Mouse (Mus musculus) layer of hippocampus, postnatal 14 days (tissue): Measurements from ENCODE around the gene Yif1a. TPM values are rescaled to one million over a fixed set of nuclear protein-coding genes. Genes with fewer than 3 reads are reported as not detected.

Experiments used
- DNase-seq, 2 experiments: peaks; one replicate each; pipeline ENCODE4 v3.0.0; 2021 to 2022; ENCODE audit warnings: low spot score in 2 of 2, mixed read lengths in 1 of 2
- total RNA-seq, 2 experiments: library from RNA; stranded (reverse); gene quantifications; 2 replicates each; pipeline ENCODE4 v1.2.3; 2021

Yif1a gene
- total RNA-seq, 2 experiments from 2014 or later, result 25.8 to 28.0 TPM

DNA sequence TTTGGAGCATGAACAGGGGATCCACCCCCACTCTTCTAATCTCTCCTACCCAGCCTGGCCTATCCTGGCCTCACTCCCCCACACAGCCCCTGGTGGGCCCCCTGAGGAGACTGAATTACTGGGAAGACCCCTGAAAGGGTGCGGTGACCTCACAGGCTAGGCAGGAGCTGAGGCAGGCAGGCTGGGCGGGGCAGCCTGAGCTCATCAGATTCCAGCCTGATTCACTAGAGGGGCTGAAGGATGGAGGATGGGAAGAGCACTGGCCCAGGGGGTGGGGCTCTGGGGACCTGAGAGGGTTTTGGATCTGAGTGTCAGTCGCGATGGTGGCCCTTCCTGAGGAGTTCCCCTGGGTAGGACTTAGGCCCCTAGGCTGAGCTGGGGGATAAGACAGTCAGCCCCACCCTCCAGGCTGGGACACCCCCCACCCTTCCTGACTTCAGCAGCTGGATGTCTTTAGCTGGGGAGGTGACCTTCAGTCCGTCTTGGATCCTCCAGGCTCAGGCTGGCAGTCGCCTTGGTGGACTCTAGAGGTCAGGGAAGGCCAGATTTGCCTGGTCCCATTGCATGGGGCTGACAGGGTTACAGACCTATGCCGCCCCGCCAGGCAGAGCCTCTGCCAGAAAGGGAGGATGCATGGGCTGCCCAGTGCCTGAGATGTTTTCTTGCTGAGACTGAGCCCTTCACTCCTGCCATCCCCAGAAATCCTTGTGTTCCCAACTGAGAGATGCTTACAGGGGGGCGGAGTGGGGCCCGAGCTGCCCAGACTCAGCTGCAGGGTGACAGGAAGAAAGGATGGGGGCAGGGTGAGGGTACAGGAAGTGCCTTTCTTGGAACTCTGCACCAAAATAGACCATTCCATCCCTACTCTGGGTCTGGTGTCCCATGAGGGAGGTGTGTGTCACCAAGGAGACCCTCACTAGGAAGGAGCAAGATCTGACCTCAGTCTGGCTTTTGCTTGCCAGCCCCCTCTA lies 29.3 kb upstream of the Yif1a start:
- no peak for DNase-seq

DNA sequence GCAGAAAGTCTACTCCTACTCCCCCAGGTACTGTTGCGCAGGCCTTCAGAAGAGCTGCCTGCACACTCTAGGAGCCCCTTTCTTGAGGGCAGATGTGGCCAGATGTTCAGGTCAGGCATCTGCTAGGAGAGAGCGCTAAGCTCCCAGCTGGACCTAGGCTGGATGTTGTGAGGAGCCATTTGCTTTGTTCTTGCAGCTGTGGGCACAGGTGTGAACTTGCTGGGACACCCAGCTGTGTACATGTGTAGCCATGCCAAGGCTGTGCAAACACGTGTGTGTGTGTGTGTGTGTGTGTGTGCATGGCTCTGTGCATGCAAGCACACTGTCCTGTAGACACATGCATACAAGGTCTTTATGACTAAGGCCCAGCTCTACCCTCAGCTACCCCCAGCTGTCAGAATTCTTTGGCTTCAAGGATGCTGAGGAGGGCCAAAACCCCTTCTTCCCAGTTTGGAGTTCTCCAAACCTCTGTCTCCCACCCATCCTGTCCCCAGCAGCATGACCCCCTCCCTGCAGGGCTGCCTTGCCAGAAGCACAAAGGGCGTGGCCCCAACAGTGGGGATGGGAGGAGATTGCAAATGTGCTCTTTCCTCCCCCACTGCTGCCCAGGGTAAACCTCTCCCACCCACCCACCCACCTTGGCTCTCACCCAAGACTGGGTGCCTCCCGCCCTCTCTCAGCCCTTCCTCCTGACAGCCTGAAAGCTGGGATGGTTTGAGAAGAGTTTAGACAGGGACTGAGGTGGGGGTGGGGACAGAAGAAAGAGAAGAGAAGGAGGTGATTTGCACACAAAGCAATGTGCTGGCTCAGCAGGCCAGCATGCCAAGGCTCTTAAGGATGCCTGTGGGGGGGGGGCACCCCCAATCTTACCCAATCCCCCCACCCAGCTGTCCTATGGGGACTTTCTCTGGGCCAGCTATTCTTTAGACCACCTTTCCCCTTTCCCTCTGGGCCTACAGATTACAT lies 27.7 kb upstream of the Yif1a start:
- DNase-seq, result no peak

DNA sequence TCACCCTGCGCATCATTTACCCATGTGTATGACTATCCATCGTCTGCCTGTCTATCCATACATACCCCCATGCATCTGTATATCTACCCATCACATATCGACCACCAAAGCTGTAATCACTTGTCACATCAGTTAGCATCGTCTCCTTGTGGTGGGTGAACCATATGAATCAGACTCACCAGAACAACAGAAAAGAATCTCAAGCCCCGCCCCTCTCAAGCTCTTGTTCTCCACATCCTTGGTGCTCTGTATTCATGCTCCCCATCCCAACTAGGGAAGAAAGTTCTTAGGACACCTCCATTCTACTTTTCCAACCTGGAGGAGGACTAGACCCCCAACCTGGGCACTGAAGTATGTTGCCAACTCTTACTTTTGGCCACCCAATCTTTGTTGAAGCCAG lies 26.3 kb upstream of the Yif1a start:
- no peak for DNase-seq

DNA sequence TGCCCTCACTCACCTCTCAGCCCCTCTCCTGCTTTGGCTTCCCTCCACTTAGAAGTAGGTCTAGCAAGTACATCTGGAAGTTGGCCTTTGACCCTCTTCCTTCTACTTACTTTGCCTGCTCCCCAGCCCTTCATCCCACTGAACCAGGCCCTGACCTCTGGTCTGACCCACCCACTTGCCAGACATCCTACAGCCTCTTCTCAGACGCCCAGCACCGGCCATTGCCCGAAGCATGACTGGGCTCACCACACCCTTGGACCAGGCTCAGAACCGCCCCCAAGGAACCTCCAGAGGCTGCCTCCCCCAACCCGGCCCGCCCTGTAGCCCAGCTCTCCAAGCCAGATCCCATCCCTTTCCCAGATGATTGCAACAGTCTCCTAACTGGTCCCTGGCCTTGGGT lies 25.9 kb upstream of the Yif1a start:
- DNase-seq, result no peak

DNA sequence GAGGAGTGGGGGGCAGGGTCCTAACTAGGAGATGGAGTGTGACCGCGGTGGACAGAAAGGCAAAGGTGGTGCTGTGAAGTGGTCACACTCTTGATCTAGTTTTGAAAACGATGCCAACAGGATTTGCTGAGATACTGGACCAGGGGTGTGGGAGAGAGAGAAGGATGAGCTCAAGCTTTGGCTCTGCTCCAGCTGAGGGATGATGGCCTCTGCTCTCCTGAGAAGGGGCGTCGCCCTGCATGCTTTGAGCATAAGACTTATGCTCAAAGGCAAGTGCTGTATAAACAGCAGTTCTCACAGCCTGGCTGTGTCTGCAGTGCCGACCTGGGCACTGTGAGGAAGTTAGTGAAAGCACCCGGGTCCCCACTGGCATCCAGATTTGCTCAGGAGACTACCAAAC lies 23.2 kb upstream of the Yif1a start:
- no peak for DNase-seq

DNA sequence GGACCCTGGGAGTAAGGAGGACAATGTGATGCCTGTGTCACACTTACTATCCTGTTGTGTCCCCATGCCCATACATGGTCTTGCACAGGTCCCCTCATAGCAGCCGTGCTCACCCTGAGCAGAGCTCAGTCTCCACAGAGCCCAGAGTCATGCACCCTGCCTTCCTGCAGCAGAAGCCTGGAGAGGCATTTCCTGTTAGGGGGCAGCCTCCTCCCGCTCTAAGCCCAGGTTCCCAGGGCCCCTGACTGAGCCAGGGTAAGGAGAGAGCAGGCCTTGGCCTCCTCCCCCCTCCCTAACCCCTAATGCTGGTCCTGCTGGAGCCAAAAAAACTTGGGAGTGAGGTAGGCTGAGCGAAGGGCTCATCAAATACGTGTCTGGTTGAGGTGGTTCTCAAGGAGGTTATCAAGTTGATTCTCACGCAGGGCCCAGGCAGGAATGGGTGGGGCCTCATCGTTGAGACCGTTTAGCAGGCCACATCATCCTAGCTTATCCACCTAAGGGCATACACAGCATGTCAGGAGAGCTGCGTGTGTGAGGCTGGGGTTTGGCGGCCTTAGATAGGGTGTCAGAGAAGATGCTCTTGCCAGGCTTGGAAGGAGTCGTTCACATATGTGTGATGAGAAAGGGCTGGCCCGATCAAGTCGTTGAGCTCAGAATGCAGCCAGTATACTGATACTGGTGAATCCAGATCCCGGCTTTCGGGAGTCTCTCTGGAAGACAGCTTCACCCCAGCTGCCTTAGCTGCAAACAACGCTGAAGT lies 21.1 kb upstream of the Yif1a start:
- DNase-seq, result no peak

DNA sequence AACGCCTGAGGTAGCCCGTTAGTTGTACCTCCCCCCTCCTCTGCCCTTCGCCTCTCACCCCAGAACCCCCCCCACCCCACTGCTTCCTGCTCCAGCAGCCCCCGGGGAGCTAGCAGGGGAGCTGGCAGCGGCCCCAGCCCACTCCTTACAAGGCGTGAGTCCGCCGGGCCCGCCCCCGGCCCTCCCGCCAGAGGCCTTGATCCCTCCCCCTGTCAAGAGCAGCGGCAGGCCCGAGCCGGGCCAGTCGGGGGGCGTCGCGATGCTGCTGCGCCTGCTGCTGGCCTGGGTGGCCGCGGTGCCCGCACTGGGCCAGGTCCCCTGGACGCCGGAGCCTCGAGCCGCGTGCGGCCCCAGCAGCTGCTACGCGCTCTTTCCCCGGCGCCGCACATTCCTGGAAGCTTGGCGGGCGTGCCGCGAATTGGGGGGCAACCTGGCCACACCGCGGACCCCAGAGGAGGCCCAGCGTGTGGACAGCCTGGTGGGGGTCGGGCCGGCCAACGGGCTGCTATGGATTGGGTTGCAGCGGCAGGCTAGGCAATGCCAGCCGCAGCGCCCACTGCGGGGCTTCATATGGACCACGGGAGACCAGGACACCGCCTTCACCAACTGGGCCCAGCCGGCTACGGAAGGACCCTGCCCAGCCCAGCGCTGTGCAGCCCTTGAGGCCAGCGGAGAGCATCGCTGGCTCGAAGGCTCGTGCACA lies 20.3 kb upstream of the Yif1a start, which contains the start of gene Cd248:
Gene Cd248 (plus strand): TSS at position 212 of the 703 bp plus-strand sequence.
- DNase-seq, result no peak

DNA sequence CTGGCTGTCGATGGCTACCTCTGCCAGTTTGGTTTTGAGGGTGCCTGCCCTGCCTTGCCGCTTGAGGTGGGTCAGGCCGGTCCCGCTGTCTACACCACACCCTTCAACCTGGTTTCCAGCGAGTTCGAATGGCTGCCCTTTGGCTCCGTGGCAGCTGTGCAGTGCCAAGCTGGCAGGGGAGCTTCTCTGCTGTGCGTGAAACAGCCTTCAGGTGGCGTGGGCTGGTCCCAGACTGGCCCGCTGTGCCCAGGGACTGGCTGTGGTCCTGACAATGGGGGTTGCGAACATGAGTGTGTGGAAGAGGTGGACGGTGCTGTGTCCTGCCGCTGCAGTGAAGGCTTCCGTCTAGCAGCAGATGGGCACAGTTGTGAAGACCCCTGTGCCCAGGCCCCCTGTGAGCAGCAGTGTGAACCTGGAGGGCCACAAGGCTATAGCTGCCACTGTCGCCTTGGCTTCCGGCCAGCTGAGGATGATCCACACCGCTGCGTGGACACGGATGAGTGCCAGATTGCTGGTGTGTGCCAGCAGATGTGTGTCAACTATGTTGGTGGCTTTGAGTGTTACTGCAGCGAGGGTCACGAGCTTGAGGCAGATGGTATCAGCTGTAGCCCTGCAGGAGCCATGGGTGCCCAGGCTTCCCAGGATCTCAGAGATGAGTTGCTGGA lies 19.6 kb upstream of the Yif1a start:
- no peak for DNase-seq

DNA sequence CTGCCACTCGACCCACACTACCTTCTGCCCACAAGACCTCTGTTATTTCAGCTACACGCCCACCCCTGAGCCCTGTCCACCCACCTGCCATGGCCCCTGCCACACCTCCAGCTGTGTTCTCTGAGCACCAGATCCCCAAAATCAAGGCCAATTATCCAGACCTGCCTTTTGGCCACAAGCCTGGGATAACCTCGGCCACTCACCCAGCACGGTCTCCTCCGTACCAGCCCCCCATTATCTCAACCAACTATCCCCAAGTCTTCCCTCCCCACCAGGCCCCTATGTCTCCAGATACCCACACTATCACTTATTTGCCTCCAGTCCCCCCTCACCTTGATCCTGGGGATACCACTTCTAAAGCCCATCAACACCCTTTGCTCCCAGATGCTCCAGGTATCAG lies 18.9 kb upstream of the Yif1a start:
- no peak for DNase-seq

DNA sequence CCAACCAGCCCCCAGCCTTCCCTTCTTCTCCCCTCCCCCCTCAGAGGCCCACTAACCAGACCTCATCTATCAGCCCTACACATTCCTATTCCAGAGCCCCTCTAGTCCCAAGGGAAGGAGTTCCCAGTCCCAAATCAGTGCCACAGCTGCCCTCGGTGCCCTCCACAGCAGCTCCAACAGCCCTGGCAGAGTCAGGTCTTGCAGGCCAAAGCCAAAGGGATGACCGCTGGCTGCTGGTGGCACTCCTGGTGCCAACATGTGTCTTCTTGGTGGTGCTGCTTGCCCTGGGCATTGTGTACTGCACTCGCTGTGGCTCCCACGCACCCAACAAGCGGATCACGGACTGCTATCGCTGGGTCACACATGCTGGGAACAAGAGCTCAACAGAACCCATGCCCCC lies 18.4 kb upstream of the Yif1a start:
- DNase-seq, result no peak

DNA sequence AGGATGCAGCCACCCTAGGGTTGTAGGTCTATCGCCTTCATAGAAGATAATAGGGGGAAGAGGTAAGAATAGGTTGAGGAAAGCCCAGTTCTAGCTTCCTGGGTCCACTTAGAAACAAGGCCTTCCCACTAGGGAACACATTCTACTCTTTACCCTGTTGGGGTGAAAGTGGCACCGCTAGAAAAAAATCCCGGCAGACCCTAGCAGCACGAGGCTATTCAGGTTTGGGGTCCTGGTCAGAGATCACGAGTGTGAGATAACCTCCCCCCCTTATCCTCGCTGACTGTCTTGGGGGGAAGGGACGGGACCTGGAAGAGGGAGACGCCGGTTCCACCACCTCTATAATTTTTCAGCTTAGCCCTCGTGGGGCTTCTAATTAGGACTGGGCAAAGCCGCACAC lies 17.3 kb upstream of the Yif1a start:
- DNase-seq, result no peak

DNA sequence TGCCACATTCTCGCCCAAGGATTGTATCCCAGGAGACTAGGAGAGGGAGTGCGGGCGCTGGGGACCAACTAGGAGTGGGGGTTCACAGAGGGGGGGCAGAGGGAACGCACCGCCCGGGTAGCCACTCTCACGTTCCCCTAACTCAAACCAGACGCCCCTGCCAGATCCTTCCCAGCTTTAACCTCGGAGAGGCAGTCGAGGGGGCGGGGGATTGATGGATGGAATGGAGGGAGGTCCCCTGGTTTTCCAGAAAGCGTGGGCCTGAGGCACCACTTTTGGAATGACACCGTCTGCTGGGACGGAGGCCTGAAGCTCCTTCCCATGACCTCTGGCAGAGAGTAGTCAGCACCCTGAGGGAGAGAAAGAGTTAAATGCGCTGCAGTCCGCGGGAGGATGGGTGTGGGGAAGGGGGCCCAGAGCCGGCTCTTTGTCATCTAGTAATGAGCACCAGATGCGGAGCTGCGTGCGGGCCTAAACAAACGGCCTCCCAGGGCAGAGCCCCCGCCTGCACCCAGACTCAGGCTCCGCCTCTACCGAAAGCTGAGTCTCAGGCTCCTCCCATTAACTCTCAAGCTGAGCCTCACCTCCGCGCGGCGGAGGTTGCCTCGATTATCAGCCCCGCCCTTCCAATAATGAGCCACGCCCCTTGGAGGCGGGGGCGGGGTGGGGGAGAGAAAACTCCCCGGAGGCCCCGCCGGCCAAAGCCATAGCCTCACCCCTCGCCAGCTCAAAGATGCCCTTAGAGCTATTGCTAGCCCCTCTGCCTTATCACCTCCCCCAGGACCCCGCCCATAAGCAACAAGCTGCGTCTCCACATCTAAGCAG lies 16.6 kb upstream of the Yif1a start:
- DNase-seq, result no peak

DNA sequence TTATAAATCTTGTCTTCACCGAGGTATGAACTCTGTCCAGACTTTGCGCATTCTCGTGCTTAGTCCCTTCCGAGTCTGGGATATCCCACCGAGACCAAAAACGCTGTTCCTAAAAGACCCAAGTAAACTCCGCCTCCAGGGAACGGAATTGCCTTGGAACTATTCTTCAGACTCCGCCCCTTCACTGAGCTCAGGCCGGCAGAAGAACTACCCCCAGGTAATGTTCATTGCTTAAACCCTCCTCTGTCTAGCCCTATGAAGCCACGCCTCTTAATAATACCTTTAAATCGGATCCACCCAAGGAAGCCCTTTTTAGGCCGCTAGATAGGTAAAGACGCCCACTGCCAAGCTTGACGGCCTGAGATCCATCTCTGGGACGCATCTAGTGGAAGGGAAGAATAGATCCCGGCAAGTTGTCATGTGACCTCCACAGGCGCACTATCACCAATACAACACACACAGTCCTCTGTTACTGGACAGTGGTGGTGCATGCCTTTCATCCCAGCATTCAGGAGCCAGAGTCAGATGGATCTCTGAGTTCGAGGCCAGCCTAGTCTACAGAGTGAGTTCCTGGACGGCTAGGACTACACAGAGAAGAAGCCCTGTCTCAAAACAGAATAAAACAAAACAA lies 15.8 kb upstream of the Yif1a start:
- DNase-seq, result no peak

DNA sequence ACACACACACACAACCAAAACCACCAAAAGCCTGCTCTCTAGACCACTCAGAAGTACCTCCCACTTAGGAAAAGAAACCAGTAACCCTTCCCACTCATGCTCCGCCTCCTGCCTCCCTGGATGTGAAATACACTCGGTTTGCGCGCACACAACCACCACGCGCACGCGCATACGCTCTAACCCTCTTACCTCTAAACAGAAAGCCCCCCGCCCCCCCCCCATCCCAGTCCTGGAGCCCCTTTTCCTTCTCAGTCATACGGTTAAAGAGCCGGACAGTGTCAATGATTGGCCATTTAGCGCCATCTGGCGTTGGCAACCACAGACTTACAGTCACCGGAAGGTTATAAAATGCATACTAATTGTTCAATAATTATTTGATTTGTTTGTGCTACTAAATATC lies 15.3 kb upstream of the Yif1a start:
- DNase-seq, result no peak

DNA sequence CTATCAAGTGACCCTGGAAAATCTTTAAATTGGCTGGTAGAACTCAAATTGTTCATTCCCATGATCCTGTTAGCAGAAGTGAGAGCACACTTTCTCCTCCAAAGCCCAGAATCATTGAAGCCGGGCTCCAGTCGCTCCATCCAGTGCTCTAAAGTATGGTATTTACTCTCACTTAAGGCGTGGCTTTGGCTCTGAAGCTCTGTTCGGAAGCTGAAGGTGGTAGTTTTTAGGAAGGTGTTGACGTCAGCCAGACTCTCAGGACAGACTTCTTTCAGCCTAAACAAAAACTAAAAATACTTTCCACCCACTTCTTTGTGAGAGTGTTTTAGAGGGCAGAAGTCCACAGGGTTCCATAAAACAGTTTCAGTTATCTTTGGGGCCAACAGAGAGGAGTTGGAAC lies 14.8 kb upstream of the Yif1a start:
- DNase-seq, result no peak

DNA sequence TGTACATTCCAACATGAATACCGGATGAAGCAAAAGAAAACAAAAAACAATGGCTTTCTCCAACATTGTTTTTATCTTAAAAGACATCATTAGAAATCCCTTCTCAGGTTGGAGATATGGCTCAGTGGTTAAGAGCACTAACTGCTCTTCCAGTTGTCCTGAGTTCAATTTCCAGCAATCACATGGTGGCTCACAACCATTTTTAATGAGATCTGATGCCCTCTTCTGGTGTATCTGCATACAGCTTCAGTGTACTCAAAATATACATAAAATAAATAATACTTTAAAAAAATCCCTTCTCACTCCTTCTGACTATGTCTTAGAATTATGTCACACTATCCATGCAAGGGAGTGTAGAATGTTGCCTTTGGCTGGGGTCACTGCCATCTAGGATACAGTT lies 9.1 kb upstream of the Yif1a start:
- DNase-seq, result no peak

DNA sequence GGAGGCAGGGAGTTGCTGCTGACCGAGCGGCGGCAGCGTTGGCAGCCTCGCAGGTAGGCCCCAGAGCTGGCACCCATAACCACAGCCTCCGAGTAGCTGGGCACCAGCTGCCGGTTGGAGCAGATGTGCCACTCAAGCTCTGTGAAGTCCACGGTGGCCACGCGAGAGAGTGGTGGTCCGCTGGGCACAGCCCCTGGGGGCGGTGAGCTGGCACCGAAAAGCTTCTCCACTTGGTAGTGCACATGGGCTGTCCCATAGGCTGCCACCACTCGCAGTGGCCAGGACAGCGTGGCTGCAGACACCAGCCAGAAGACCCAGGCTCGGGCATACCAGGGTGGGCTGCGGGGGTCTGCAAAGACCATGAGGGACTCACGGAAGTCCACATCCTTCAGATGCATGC lies 6.3 kb upstream of the Yif1a start:
- DNase-seq, result no peak

DNA sequence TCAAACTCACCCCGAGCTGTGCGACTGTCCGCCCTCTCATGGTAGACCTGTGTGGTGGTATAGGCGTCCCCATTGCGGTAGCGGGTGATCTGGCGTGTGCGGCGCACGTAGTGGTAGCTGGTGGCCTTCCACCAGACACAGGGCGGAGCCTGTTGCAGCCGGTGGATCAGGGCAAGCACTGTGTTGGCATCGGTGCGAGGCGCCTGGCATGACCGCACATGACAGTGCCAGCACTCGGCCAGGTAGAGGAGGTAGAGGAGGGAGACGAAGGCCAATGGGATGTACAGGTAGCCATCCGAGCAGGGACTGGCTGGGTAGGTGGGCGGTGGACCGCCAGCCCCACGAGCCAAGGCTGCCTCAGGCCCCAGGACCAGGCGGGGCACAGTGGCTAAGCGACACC lies 5.7 kb upstream of the Yif1a start:
- no peak for DNase-seq
